Mouse (Mus musculus): ENCODE measurements around the gene Gm17660. TPM values are rescaled to one million over a fixed set of nuclear protein-coding genes. Genes with fewer than 3 reads are reported as not detected.

The Gm17660 gene
- polyA plus RNA-seq, 1 experiment from 2014 or later, result not detected

DNA sequence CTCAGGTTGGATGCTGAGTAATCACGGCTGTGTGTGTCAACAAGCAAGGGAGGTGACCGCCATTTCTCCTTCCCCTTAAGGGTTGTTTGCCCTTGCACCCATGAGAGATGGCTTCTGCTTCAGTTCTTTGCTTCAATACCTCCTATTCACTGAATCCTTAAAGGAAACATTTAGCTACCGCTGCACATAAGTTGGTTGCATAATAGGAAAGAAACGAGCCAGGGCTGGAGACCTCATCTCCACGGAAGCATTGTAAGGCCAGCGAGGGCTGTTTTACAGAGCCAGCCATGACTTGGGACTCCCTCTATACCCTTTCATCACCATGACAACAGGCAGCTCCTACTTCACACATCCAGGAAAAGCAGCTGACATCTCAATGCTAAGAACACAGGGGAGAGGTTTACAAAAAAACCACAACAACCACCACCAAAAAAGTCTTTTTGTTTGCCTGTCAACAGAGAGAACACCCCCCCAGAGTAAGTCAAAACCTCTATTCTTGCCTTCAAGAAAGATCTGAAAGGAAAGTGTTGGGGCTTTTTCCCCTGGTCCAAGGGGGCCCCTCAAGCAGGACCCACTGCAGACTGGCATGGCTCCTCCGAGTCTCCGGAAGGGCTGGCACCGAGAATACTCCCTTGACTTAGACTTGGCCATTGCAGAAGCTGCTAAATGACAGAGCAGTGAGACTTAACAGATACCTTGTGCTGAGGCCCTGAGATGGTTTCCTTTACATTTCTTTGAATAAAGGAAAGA lies 32.9 kb upstream of the Gm17660 start:
- peaks cover 46% of the 10 kb centered on the region for H3K4me1 ChIP-seq (ENCODE audit: control insufficient read depth, insufficient read depth, low read length)

DNA sequence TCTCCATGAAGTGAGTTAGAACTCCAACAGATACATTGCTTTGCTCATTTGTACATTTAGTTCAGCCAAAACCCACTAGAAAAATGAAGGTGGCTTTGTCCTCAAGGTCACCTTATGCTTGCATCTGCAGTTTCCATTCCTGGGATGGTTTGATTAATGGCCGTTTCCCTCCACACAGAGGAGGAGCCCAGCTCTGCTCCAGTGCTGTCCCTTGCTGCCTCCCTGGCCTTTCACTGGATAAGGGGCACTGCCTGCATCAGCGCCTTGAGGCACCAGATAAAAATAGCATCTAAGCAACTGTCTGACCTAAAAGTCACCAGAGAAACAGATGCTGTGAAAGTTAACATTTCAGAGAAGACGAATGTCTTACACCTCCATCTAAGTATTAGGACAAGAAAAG lies 32.1 kb upstream of the Gm17660 start:
- ATAC-seq, result no peak
- peaks cover 40% of the 10 kb centered on the region for H3K4me1 ChIP-seq (ENCODE audit: control insufficient read depth, insufficient read depth, low read length)
- no peaks in the 10 kb centered on the region for H3K9me3 ChIP-seq (replicated peaks; ENCODE audit: control insufficient read depth, low read length, poor library complexity, severe bottlenecking)
- peak overlapping the region; percentile 37; the same call in 1 of the 2 replicates for H3K9ac ChIP-seq (ENCODE audit: low read depth, low read length)
- no peak overlapping the region for H3K4me3 ChIP-seq (ENCODE audit: low read depth, low read length)
- WGBS, result 19% methylated on average over 3 of the region's 3 CpGs
- H3K4me2 ChIP-seq (ENCODE audit: low read length), result peak overlapping the region; percentile 45
- no peaks in the 10 kb centered on the region for H3K27me3 ChIP-seq (ENCODE audit: control insufficient read depth, insufficient read depth, low read depth, low read length)
- no peaks in the 10 kb centered on the region for H3K36me3 ChIP-seq (ENCODE audit: control insufficient read depth, insufficient read depth, low read length)
- H3K27ac ChIP-seq (ENCODE audit: low read length), result peak overlapping the region; percentile 62

More for the DNA sequence above, 32.9 kb upstream of the Gm17660 start:
- Histone ChIP-seq H3K36me3 (ENCODE audit: control insufficient read depth, insufficient read depth, low read length) (no peaks in the 10 kb centered on the region), H3K27ac (ENCODE audit: low read length) (peak overlapping the region; percentile 69), H3K9me3 (replicated peaks; ENCODE audit: control insufficient read depth, low read length, poor library complexity, severe bottlenecking) (no peaks in the 10 kb centered on the region), H3K27me3 (ENCODE audit: control insufficient read depth, insufficient read depth, low read depth, low read length) (no peaks in the 10 kb centered on the region), H3K4me2 (ENCODE audit: low read length) (peak overlapping the region; percentile 31), H3K4me3 (ENCODE audit: low read depth, low read length) (no peak overlapping the region), H3K9ac (ENCODE audit: low read depth, low read length) (peak overlapping the region; percentile 2; the same call in 1 of the 2 replicates)
- ATAC-seq, result peak; percentile 79
- WGBS, result 4% methylated on average over 9 of the region's 9 CpGs

DNA sequence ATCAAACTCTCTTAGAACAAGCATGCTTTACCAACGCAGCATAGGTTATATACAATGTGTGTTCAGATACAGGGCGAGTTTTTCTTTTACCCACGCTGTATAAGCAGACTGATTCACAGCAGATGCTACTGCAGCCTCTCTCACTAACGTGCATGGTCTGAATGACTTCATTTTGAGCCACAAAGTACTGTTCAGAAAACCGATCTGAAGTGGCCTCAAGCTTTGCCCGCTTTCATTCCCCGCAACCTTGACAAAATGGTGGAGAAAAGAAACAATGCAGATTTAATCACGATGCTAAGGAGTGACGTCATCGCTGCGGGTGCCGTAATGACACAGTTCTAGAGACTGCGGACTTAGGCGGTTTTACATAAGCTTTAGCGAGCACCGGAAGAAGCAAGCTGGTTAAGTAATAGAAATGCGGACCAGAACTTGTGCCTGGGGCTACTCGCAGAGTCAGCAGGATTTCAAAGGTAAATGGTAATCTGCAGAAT lies 31.5 kb upstream of the Gm17660 start:
- no peaks in the 10 kb centered on the region for H3K9me3 ChIP-seq (replicated peaks; ENCODE audit: control insufficient read depth, low read length, poor library complexity, severe bottlenecking)
- WGBS, result 7% methylated on average over 18 of the region's 18 CpGs
- H3K36me3 ChIP-seq (ENCODE audit: control insufficient read depth, insufficient read depth, low read length), result no peaks in the 10 kb centered on the region
- peak overlapping the region; percentile 37; the same call in 1 of the 2 replicates for H3K9ac ChIP-seq (ENCODE audit: low read depth, low read length)
- peak; percentile 54 for ATAC-seq
- peaks cover 40% of the 10 kb centered on the region for H3K4me1 ChIP-seq (ENCODE audit: control insufficient read depth, insufficient read depth, low read length)
- peak overlapping the region; percentile 62 for H3K27ac ChIP-seq (ENCODE audit: low read length)
- H3K27me3 ChIP-seq (ENCODE audit: control insufficient read depth, insufficient read depth, low read depth, low read length), result no peaks in the 10 kb centered on the region
- peak overlapping the region; percentile 45 for H3K4me2 ChIP-seq (ENCODE audit: low read length)
- H3K4me3 ChIP-seq (ENCODE audit: low read depth, low read length), result peak overlapping the region; percentile 15

DNA sequence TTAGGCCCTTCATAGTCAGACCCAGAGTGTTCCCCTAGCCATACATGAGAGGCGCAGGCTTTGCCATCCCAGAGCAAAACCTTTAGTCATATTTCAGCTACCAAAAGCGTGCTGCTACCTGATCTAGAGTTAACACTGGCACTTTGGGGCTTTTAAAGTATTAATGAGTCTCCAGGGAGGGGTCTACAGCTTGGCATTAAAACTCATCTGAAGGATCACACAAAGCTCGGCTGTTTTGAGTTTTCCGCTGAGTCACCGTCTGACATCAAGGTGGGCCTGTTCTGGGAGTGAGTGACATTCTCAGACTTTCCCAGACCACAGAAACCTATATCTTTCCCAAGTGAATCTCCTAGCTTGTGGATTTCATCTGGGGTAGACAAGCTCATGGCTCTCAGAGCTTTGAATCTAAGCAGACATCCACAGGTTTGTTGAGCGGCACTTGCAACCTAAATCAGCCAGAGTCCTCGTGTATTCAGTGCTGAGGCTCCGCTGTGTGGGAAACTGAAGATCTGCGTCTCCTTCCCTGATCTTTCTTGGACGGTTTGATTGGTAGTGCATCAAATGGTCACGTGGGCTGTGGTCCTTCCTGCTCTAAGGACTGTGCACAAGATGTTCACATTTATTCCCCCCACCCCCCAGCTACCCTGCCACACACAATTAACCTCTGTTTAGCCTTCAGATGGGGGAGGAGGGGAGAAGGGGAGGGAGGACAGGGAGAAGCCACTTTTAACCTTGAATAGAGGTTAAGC lies 30.9 kb upstream of the Gm17660 start:
- H3K4me3 ChIP-seq (ENCODE audit: low read depth, low read length), result no peak overlapping the region; the same call in 1 of the 2 replicates
- WGBS, result 49% methylated on average over 11 of the region's 11 CpGs
- H3K27me3 ChIP-seq (ENCODE audit: control insufficient read depth, insufficient read depth, low read depth, low read length), result no peaks in the 10 kb centered on the region
- H3K9ac ChIP-seq (ENCODE audit: low read depth, low read length), result peak overlapping the region; percentile 37; the same call in 1 of the 2 replicates
- H3K27ac ChIP-seq (ENCODE audit: low read length), result peak overlapping the region; percentile 62
- no peaks in the 10 kb centered on the region for H3K36me3 ChIP-seq (ENCODE audit: control insufficient read depth, insufficient read depth, low read length)
- ATAC-seq, result peak; percentile 49
- peaks cover 35% of the 10 kb centered on the region for H3K4me1 ChIP-seq (ENCODE audit: control insufficient read depth, insufficient read depth, low read length)
- H3K9me3 ChIP-seq (replicated peaks; ENCODE audit: control insufficient read depth, low read length, poor library complexity, severe bottlenecking), result no peaks in the 10 kb centered on the region
- H3K4me2 ChIP-seq (ENCODE audit: low read length), result peak overlapping the region; percentile 45

DNA sequence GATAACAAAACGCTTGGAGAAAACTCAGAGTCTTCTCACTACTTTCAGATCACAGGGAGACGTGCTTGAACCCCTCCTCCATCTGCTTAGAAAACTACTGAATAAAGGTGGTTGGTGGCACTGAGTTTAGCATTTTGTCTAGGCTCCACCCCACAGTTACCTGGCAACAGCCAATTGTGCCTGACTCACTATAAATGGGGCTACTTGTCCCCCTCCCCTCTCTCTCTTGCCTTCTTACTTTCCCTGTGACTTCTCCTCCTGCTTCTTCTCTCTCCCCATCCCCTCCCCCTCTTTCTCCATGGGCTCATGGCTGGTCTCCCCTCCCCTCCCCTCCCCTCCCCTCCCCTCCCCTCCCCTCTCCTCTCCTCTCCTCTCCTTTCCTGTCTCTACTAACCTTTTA lies 26.7 kb upstream of the Gm17660 start:
- Histone ChIP-seq H3K27ac (ENCODE audit: low read length) (no peak overlapping the region), H3K27me3 (ENCODE audit: control insufficient read depth, insufficient read depth, low read depth, low read length) (no peaks in the 10 kb centered on the region), H3K4me2 (ENCODE audit: low read length) (no peak overlapping the region), H3K4me1 (ENCODE audit: control insufficient read depth, insufficient read depth, low read length) (peaks cover 14% of the 10 kb centered on the region), H3K4me3 (ENCODE audit: low read depth, low read length) (no peak overlapping the region), H3K9ac (ENCODE audit: low read depth, low read length) (no peak overlapping the region), H3K36me3 (ENCODE audit: control insufficient read depth, insufficient read depth, low read length) (no peaks in the 10 kb centered on the region), H3K9me3 (replicated peaks; ENCODE audit: control insufficient read depth, low read length, poor library complexity, severe bottlenecking) (no peaks in the 10 kb centered on the region)
- WGBS, result 47% methylated on average over 2 of the region's 2 CpGs
- no peak for ATAC-seq

DNA sequence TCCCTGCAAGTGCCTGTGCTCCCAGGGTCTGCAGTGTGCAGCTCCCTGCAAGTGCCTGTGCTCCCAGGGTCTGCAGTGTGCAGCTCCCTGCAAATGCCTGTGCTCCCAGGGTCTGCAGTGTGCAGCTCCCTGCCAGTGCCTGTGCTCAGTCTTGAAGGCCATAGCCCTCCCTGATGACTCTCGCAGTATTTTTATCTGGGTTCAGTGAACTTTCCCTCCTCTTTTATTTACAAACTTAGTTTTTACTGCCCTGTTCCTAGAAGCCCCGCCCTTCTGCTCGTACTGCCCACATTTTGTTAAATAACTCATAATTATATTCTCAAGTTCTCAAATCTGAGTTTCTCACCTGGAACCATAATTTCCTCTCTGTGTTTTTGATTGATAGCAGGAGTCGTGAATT lies 25.8 kb upstream of the Gm17660 start:
- no peak overlapping the region; the same call in 1 of the 2 replicates for H3K27ac ChIP-seq (ENCODE audit: low read length)
- H3K27me3 ChIP-seq (ENCODE audit: control insufficient read depth, insufficient read depth, low read depth, low read length), result no peaks in the 10 kb centered on the region
- WGBS, result 85% methylated on average over 4 of the region's 4 CpGs

DNA sequence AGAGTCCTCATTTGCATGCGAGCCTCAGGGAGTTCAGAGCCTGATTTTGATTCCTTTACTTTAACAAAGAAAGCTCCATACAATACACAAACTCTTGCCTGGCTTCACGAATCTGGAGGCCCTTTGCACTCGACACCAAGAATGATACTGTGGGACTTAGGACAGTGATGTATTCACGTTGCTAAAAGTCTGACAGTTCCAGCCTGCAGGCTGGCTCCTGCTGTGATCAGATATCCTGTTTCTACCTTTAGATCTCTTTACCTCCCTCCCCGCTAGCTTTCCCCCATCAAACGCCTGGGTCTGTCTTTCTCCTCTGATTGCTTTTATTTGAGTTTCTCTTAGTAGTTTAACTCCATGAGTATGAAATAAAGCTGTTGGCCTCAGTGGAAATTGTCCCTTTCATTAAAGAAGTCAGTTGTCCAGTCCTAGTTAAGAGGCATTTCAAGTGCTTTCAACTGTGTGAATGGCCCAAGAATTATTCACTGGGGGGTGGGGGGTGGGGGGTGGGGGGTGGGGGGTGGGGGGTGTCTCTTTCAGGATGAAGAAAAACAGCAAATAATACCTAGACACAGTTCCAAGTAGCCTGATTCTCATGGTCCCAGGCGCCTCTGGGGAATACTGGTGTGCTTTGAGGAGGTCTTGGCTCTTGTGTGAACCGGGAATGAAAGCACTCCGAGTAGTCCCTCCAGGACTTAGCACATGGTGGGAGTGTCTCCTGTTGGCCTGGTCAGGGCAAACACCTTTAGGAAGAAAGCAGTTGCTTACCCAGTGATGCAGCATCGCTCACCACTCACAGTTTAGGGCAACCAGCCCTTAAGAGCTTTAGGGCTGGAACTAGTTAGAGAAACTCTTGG lies 24.5 kb upstream of the Gm17660 start:
- 12% methylated on average over 10 of the region's 10 CpGs for WGBS
- no peak overlapping the region for H3K9ac ChIP-seq (ENCODE audit: low read depth, low read length)
- no peak overlapping the region for H3K4me2 ChIP-seq (ENCODE audit: low read length)
- H3K4me3 ChIP-seq (ENCODE audit: low read depth, low read length), result no peak overlapping the region
- peak overlapping the region; percentile 59 for H3K27ac ChIP-seq (ENCODE audit: low read length)
- H3K27me3 ChIP-seq (ENCODE audit: control insufficient read depth, insufficient read depth, low read depth, low read length), result no peaks in the 10 kb centered on the region
- H3K9me3 ChIP-seq (replicated peaks; ENCODE audit: control insufficient read depth, low read length, poor library complexity, severe bottlenecking), result no peaks in the 10 kb centered on the region
- peak; percentile 59 for ATAC-seq
- peaks cover 11% of the 10 kb centered on the region for H3K4me1 ChIP-seq (ENCODE audit: control insufficient read depth, insufficient read depth, low read length)
- no peaks in the 10 kb centered on the region for H3K36me3 ChIP-seq (ENCODE audit: control insufficient read depth, insufficient read depth, low read length)

More for the DNA sequence above, 25.8 kb upstream of the Gm17660 start:
- H3K4me2 ChIP-seq (ENCODE audit: low read length), result no peak overlapping the region
- no peaks in the 10 kb centered on the region for H3K36me3 ChIP-seq (ENCODE audit: control insufficient read depth, insufficient read depth, low read length)
- H3K4me1 ChIP-seq (ENCODE audit: control insufficient read depth, insufficient read depth, low read length), result peaks cover 11% of the 10 kb centered on the region
- no peak overlapping the region for H3K9ac ChIP-seq (ENCODE audit: low read depth, low read length)
- no peaks in the 10 kb centered on the region for H3K9me3 ChIP-seq (replicated peaks; ENCODE audit: control insufficient read depth, low read length, poor library complexity, severe bottlenecking)
- no peak overlapping the region for H3K4me3 ChIP-seq (ENCODE audit: low read depth, low read length)
- ATAC-seq, result no peak

DNA sequence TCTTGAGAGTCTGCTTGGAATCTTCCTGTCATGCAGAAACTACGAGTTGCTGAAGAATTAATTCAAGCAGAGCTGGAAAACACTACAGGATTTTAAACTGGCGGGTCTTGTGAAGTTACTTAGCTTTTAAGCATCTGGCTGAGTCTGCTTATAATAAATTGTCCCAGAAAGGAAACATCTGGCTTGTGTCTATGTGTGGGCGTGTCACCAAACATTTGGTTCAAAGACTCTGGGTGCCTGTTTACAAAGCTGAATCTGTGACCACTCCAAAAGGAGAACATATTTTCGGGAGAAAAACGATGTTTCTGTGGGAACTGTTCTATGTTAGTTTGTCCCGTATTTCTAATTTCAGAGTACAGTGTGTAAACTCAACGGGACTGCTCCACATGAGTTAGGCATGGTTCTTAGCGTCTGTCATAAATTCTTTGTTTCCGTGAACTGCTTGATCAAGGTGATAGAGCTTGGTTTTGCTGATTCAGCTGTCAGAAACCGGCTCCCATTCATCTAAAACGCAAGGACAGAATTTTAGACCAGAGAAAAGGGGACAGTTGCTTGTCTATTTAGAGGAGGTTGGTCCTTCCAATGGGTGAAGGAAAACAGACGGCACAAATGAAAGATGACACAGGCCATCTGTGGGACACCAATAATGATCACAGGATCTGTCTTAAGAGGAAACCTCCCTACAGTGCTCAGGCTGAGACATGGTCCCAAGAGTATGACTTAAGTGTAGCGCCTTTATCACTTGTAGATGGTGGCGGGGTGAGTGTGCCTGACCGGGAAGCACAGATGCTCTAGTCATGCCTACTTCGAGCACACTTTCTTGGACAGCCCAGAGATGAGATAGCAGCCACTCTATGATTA lies 18.9 kb upstream of the Gm17660 start:
- H3K9ac ChIP-seq (ENCODE audit: low read depth, low read length), result no peak overlapping the region
- no peaks in the 10 kb centered on the region for H3K9me3 ChIP-seq (replicated peaks; ENCODE audit: control insufficient read depth, low read length, poor library complexity, severe bottlenecking)
- H3K27me3 ChIP-seq (ENCODE audit: control insufficient read depth, insufficient read depth, low read depth, low read length), result no peaks in the 10 kb centered on the region
- H3K27ac ChIP-seq (ENCODE audit: low read length), result no peak overlapping the region
- no peak overlapping the region for H3K4me2 ChIP-seq (ENCODE audit: low read length)
- WGBS, result 85% methylated on average over 16 of the region's 16 CpGs
- peaks cover 3% of the 10 kb centered on the region; the same call in 1 of the 2 replicates for H3K4me1 ChIP-seq (ENCODE audit: control insufficient read depth, insufficient read depth, low read length)
- no peaks in the 10 kb centered on the region for H3K36me3 ChIP-seq (ENCODE audit: control insufficient read depth, insufficient read depth, low read length)
- no peak for ATAC-seq
- H3K4me3 ChIP-seq (ENCODE audit: low read depth, low read length), result no peak overlapping the region

All from midbrain, embryonic 16.5 days (tissue).